Comparison of ENCODE assay signal across 8 mouse cellular contexts in the genomic region with DNA sequence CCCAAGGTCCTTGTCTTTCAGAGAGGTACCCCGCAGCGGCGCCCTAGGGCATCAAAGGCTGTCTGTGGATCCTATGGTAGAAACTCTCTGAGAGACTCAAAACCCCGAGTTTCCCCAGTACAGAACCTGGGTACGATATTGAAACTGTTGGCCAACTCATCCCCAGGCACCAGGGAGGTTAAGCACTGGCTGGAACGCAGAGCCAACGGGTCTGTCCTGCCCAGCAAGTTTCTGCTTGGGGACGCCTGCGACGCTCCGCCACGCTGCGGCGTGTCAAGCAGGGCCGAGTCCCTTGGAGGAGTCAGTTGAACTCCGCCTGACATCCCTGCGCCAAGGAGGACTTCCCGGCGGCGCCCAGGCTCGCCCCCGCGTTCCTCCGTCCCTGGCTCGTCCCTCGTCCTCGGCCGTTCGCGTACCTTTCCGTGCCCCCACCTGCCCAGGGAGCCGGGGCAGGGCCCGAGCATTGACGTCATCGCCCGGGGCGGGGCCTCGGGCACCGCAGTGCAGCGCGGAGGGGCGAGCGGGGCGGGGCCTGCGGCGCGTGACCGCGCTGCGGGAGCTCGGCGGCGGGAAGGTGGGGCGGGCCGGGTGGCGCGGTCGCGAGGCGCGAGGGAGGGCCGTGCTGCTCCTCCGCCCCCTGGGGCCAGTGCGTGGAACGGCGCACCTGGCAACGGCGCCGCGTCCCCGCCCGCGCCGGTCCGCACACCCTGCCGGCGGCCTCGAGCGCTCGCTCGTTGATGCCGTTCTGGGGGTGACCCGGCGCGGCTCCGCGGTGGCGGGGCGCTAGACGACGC. TPM values are rescaled to one million over a fixed set of nuclear protein-coding genes. Genes with fewer than 3 reads are reported as not detected.
DNase-seq lines count a peak whose midpoint lies in the region; ATAC-seq and TF ChIP-seq lines count a peak whose summit lies in the region.

A gene (plus strand): TSS at position 577 of the 794 bp plus-strand sequence.

- DNase-seq in G1E (ENCODE audit: low spot score) = no peak
- DNase-seq in cerebellum, adult 2 months = peak; percentile 94
- DNase-seq in heart, postnatal 4 days = peak; percentile 71
- DNase-seq in layer of hippocampus, adult 9-11 months = peak; percentile 84
- DNase-seq in ovary, postnatal 10 days (ENCODE audit: low spot score) = peak; percentile 59
- DNase-seq in thymus, postnatal 0 days (ENCODE audit: low spot score) = peak; percentile 57

- no peak for TF ChIP-seq CTCF in G1E (IDR thresholded peaks at IDR 0.05; ENCODE audit: low read depth, low read length)
- no peak for TF ChIP-seq CTCF in cerebellum, adult 2 months (IDR thresholded peaks at IDR 0.05; ENCODE audit: borderline replicate concordance, insufficient read depth, low read depth, low read length)

- H3K4me2 ChIP-seq in lung, embryonic 15.5 days = peak within 1 kb of the TSS; percentile 99

- TF ChIP-seq POLR2A in cerebellum, adult 2 months (IDR thresholded peaks at IDR 0.05; ENCODE audit: borderline replicate concordance, insufficient read depth, low read length) = peak; percentile 53; the same call in 1 of the 2 replicates

- ATAC-seq in G1E (ENCODE audit: extremely low read depth, insufficient number of reproducible peaks, low FRiP score, poor library complexity, severe bottlenecking) = no peak
- ATAC-seq in frontal cortex, adult (ENCODE audit: low TSS enrichment) = peak; percentile 75
- ATAC-seq in lung, embryonic 15.5 days (ENCODE audit: borderline replicate concordance, extremely low read depth, low FRiP score, low TSS enrichment) = peak; percentile 88

- WGBS in cerebellum, adult 2 months = under 1% methylated on average over 90 of the region's 91 CpGs
- under 1% methylated on average over 64 of the region's 91 CpGs for WGBS in lung, embryonic 15.5 days

- H3K27ac ChIP-seq in cerebellum, adult 2 months (ENCODE audit: insufficient read depth, low read length) = peak within 1 kb of the TSS; percentile 53
- H3K27ac ChIP-seq in lung, embryonic 15.5 days = peak within 1 kb of the TSS; percentile 42; the same call in 1 of the 2 replicates

- H3K4me3 ChIP-seq in G1E (ENCODE audit: low read depth, low read length) = peak within 1 kb of the TSS; percentile 12; the same call in 1 of the 2 replicates
- peak within 1 kb of the TSS; percentile 76 for H3K4me3 ChIP-seq in cerebellum, adult 2 months (replicated peaks; ENCODE audit: insufficient read depth, low read depth, low read length)
- peak within 1 kb of the TSS; percentile 64 for H3K4me3 ChIP-seq in lung, embryonic 15.5 days

- no peaks in the 10 kb centered on the region for H3K4me1 ChIP-seq in G1E (ENCODE audit: insufficient read depth, low read depth, low read length)
- peaks cover 7% of the 10 kb centered on the region; the same call in 1 of the 2 replicates for H3K4me1 ChIP-seq in cerebellum, adult 2 months (ENCODE audit: control insufficient read depth, insufficient read depth, low read length)
- peaks cover 22% of the 10 kb centered on the region for H3K4me1 ChIP-seq in lung, embryonic 15.5 days

- H3K27me3 ChIP-seq in G1E (ENCODE audit: insufficient read depth, low read length) = no peaks in the 10 kb centered on the region
- H3K27me3 ChIP-seq in cerebellum, adult 2 months (ENCODE audit: control insufficient read depth, insufficient read depth, low read length) = no peaks in the 10 kb centered on the region
- peaks cover 54% of the 10 kb centered on the region for H3K27me3 ChIP-seq in lung, embryonic 15.5 days

- H3K9ac ChIP-seq in lung, embryonic 15.5 days = peak within 1 kb of the TSS; percentile 53

- H3K36me3 ChIP-seq in G1E (replicated peaks) = no peaks in the 10 kb centered on the region
- no peaks in the 10 kb centered on the region for H3K36me3 ChIP-seq in lung, embryonic 15.5 days

- peaks cover 70% of the 10 kb centered on the region for H3K9me3 ChIP-seq in G1E (replicated peaks)
- no peaks in the 10 kb centered on the region for H3K9me3 ChIP-seq in lung, embryonic 15.5 days

RNA-seq across cellular contexts. Expression of the gene that starts here (rescaled TPM):
- not detected in 2 replicates for total RNA-seq in G1E (2014; fragmentation: Nextera tagmentation)
- not detected in 2 replicates for total RNA-seq in G1E (2017)
- not detected in 2 replicates for polyA plus RNA-seq in G1E (2012)
- polyA plus RNA-seq in cerebellum, adult 2 months (2012; rRNA removed) = 91.2 and 97.8 TPM in 2 replicates
- 1 to 10 TPM; 2.2 to 3.8 TPM for total RNA-seq in heart, postnatal 4 days (2021)
- 4.1 and 7.4 TPM in 2 replicates for polyA plus RNA-seq in lung, embryonic 15.5 days (2015; fragmentation: Nextera tagmentation; extraction: Ambion mirVana)
- 15.7 and 17.3 TPM in 2 replicates for polyA plus RNA-seq in thymus, postnatal 0 days (2015; fragmentation: Nextera tagmentation; extraction: Ambion mirVana)

Comparison
In these comparisons a context has a peak if more than half of its experiments do, and no peak if none do; other contexts are left out.
1. H3K4me3 ChIP-seq: peak in every context shown above with its lines; median percentile 76 in cerebellum, adult 2 months; 64 in lung, embryonic 15.5 days; 12 in G1E.